In genomic region chr7:142554625-142555024, GRCm38 (mm10) we compare ENCODE assay signal across 12 mouse cellular contexts. TPM values are rescaled to one million over a fixed set of nuclear protein-coding genes. Genes with fewer than 3 reads are reported as not detected.
A peak's percentile ranks its signal among the peaks of the same experiment; 100 is the strongest.
DNase-seq lines count a peak whose midpoint lies in the region; ATAC-seq and TF ChIP-seq lines count a peak whose summit lies in the region.
"Had no signal": no experiment of that assay in that cellular context is flagged by ENCODE, and none has a peak within 500 bp of the region (broad histone marks: within the 10 kb centered on the region; RNA-seq: fewer than 3 reads in every experiment).

No protein-coding gene starts in this region.

- H3K4me1 ChIP-seq in heart, embryonic 10.5 days = peaks cover 96% of the 10 kb centered on the region
- H3K4me1 ChIP-seq in lung, embryonic 15.5 days = peaks cover 38% of the 10 kb centered on the region
- H3K4me1 ChIP-seq in embryonic facial prominence, embryonic 14.5 days (ENCODE audit: control insufficient read depth, insufficient read depth, low read length) = peaks cover 36% of the 10 kb centered on the region
- H3K4me1 ChIP-seq in limb, embryonic 14.5 days (ENCODE audit: control insufficient read depth, insufficient read depth, low read length) = peaks cover 51% of the 10 kb centered on the region

- no peak for TF ChIP-seq POLR2A in limb, embryonic 14.5 days (IDR thresholded peaks at IDR 0.05; ENCODE audit: borderline replicate concordance, extremely low read depth, insufficient read depth, insufficient read length)

- no peak for DNase-seq in heart, embryonic 10.5 days (ENCODE audit: low spot score)
- no peak for DNase-seq in heart, postnatal 10 days
- DNase-seq in lung, postnatal 4 days = no peak
- peak; percentile 76 for DNase-seq in embryonic facial prominence, embryonic 14.5 days (ENCODE audit: low spot score)
- peak; percentile 68 for DNase-seq in limb, embryonic 14.5 days (ENCODE audit: low spot score)
- no peak for DNase-seq in spleen, postnatal 10 days (ENCODE audit: low spot score in 2 of 2)
- DNase-seq: kidney, postnatal 14 days had no signal

- H3K9me3 ChIP-seq in heart, embryonic 10.5 days = no peaks in the 10 kb centered on the region
- H3K9me3 ChIP-seq in lung, embryonic 15.5 days = no peaks in the 10 kb centered on the region
- H3K9me3 ChIP-seq in embryonic facial prominence, embryonic 14.5 days (ENCODE audit: control insufficient read depth, low read length) = no peaks in the 10 kb centered on the region
- no peaks in the 10 kb centered on the region for H3K9me3 ChIP-seq in limb, embryonic 14.5 days (ENCODE audit: control insufficient read depth, low read length)

- 0 out of 2 replicates have a peak, but pooled peaks have one; percentile 17 for ATAC-seq in lung, embryonic 15.5 days (ENCODE audit: borderline replicate concordance, extremely low read depth, low FRiP score, low TSS enrichment)
- no peak for ATAC-seq in embryonic facial prominence, embryonic 14.5 days (ENCODE audit: low read depth)
- no peak for ATAC-seq in limb, embryonic 14.5 days (ENCODE audit: low FRiP score, low read depth)
- no peak for ATAC-seq in megakaryocyte, adult 5-6 weeks (ENCODE audit: poor library complexity, severe bottlenecking)
- ATAC-seq: midbrain, embryonic 16.5 days had no signal

- no peak overlapping the region for H3K4me2 ChIP-seq in lung, embryonic 15.5 days
- H3K4me2 ChIP-seq in embryonic facial prominence, embryonic 14.5 days (ENCODE audit: low read depth, low read length) = no peak overlapping the region
- H3K4me2 ChIP-seq in limb, embryonic 14.5 days (replicated peaks; ENCODE audit: low read depth, low read length, severe bottlenecking) = no peak overlapping the region

- H3K36me3 ChIP-seq in heart, embryonic 10.5 days = no peaks in the 10 kb centered on the region
- H3K36me3 ChIP-seq in lung, embryonic 15.5 days = no peaks in the 10 kb centered on the region
- H3K36me3 ChIP-seq in embryonic facial prominence, embryonic 14.5 days (ENCODE audit: control insufficient read depth, insufficient read depth, low read length) = no peaks in the 10 kb centered on the region
- no peaks in the 10 kb centered on the region for H3K36me3 ChIP-seq in limb, embryonic 14.5 days (ENCODE audit: control insufficient read depth, insufficient read depth, low read length)

- H3K4me3 ChIP-seq in heart, embryonic 10.5 days = no peak overlapping the region
- no peak overlapping the region for H3K4me3 ChIP-seq in lung, embryonic 15.5 days
- H3K4me3 ChIP-seq in embryonic facial prominence, embryonic 14.5 days (ENCODE audit: low read depth, low read length) = no peak overlapping the region
- no peak overlapping the region for H3K4me3 ChIP-seq in limb, embryonic 14.5 days (replicated peaks; ENCODE audit: low read length)

- peak overlapping the region; percentile 95 for H3K27ac ChIP-seq in heart, embryonic 10.5 days
- peak overlapping the region; percentile 95 for H3K27ac ChIP-seq in lung, embryonic 15.5 days
- peak overlapping the region; percentile 92 for H3K27ac ChIP-seq in embryonic facial prominence, embryonic 14.5 days (replicated peaks; ENCODE audit: low read depth, low read length)
- H3K27ac ChIP-seq in limb, embryonic 14.5 days (replicated peaks; ENCODE audit: low read depth, low read length) = peak overlapping the region; percentile 95

- intact Hi-C loops in heart, postnatal 10 days (cut with DNase I) = no loop called here

- H3K9ac ChIP-seq in lung, embryonic 15.5 days = 0 out of 2 replicates have a peak overlapping the region, but pooled peaks have one; percentile 14
- H3K9ac ChIP-seq in embryonic facial prominence, embryonic 14.5 days (ENCODE audit: low read depth, low read length) = 0 out of 2 replicates have a peak overlapping the region, but pooled peaks have one; percentile 9
- H3K9ac ChIP-seq in limb, embryonic 14.5 days (ENCODE audit: low read depth, low read length, severe bottlenecking) = no peak overlapping the region

- 28% methylated on average over 1 of the region's 1 CpGs for WGBS in heart, embryonic 10.5 days
- 10% methylated on average over 1 of the region's 1 CpGs for WGBS in lung, embryonic 15.5 days
- WGBS in embryonic facial prominence, embryonic 14.5 days = 14% methylated on average over 1 of the region's 1 CpGs
- 11% methylated on average over 1 of the region's 1 CpGs for WGBS in limb, embryonic 14.5 days

- no peaks in the 10 kb centered on the region for H3K27me3 ChIP-seq in heart, embryonic 10.5 days (ENCODE audit: insufficient read depth, poor library complexity, severe bottlenecking)
- H3K27me3 ChIP-seq in lung, embryonic 15.5 days = no peaks in the 10 kb centered on the region
- no peaks in the 10 kb centered on the region for H3K27me3 ChIP-seq in embryonic facial prominence, embryonic 14.5 days (replicated peaks; ENCODE audit: control insufficient read depth, insufficient read depth, low read length)
- H3K27me3 ChIP-seq in limb, embryonic 14.5 days (ENCODE audit: control insufficient read depth, insufficient read depth, low read length) = no peaks in the 10 kb centered on the region

RNA-seq across cellular contexts. Expression of gene Mrpl23, which starts 22.1 kb away (rescaled TPM):
- 17.1 and 25.1 TPM in 2 replicates for polyA plus RNA-seq in heart, embryonic 10.5 days (2016; fragmentation: Nextera tagmentation; extraction: Ambion mirVana)
- 10 to 100 TPM in 1 of 2 experiments, 1 to 10 TPM in 1; 4.1 to 19.3 TPM for total RNA-seq in heart, postnatal 10 days (2021)
- 22.8 and 28.3 TPM in 2 replicates for polyA plus RNA-seq in lung, embryonic 15.5 days (2015; fragmentation: Nextera tagmentation; extraction: Ambion mirVana)
- polyA plus RNA-seq in embryonic facial prominence, embryonic 14.5 days (2014; fragmentation: Nextera tagmentation; extraction: Ambion mirVana) = 30.3 and 33.1 TPM in 2 replicates
- polyA plus RNA-seq in limb, embryonic 14.5 days (2012; rRNA removed) = 94.6 and 97.2 TPM in 2 replicates
- polyA plus RNA-seq in limb, embryonic 14.5 days (2014; fragmentation: Nextera tagmentation; extraction: Ambion mirVana) = 30.0 and 40.8 TPM in 2 replicates
- 3.8 and 12.3 TPM in 2 replicates for total RNA-seq in megakaryocyte, adult 5-6 weeks (2015)
- total RNA-seq in megakaryocyte, adult 5-6 weeks (2017) = 37.2 and 52.6 TPM in 2 replicates

RNA-seq across cellular contexts. Expression of gene Tnnt3, which starts 56.0 kb away (rescaled TPM):
- polyA plus RNA-seq in heart, embryonic 10.5 days (2016; fragmentation: Nextera tagmentation; extraction: Ambion mirVana) = 9.5 and 10.4 TPM in 2 replicates
- total RNA-seq in heart, postnatal 10 days (2021) = 1 to 10 TPM in 1 of 2 experiments, under 1 TPM in 1; 0.67 to 1.8 TPM
- polyA plus RNA-seq in lung, embryonic 15.5 days (2015; fragmentation: Nextera tagmentation; extraction: Ambion mirVana) = 2.5 and 5.1 TPM in 2 replicates
- polyA plus RNA-seq in embryonic facial prominence, embryonic 14.5 days (2014; fragmentation: Nextera tagmentation; extraction: Ambion mirVana) = 376 and 643 TPM in 2 replicates
- 42.5 and 114 TPM in 2 replicates for polyA plus RNA-seq in limb, embryonic 14.5 days (2012; rRNA removed)
- 101 and 183 TPM in 2 replicates for polyA plus RNA-seq in limb, embryonic 14.5 days (2014; fragmentation: Nextera tagmentation; extraction: Ambion mirVana)
- total RNA-seq in megakaryocyte, adult 5-6 weeks (2015) = 1.4 and 1.5 TPM in 2 replicates
- total RNA-seq in megakaryocyte, adult 5-6 weeks (2017) = 3.7 and 3.9 TPM in 2 replicates
- total RNA-seq: left cerebral cortex, postnatal 36 days; MEL had no signal

Comparison
In these comparisons a context has a peak if more than half of its experiments do, and no peak if none do; other contexts are left out.
1. DNase-seq: peak in embryonic facial prominence, embryonic 14.5 days (single experiment) and limb, embryonic 14.5 days (single experiment); none in heart, embryonic 10.5 days (single experiment), heart, postnatal 10 days (0 of 2), lung, postnatal 4 days (0 of 2) and spleen, postnatal 10 days (0 of 2).
2. Peak in every context shown above with its lines, with median percentiles within 50 percentile points of each other: H3K27ac ChIP-seq.